Mouse (Mus musculus) MEL (cell line): ENCODE measurements around the gene Nfix. TPM values are rescaled to one million over a fixed set of nuclear protein-coding genes. Genes with fewer than 3 reads are reported as not detected.

Experiments
- DNase-seq: peaks from one replicate; pipeline ENCODE4 v3.0.0; 2011; ENCODE audit warnings: low read depth, low spot score
- H3K27ac ChIP-seq: 2 replicates; pipeline ENCODE4 v1.5.1; 2012; ENCODE audit warnings: low read depth, mild to moderate bottlenecking, control low read depth, low read length, moderate library complexity; ENCODE audit not compliant: control insufficient read depth
- H3K27me3 ChIP-seq, 2 experiments: fragments of 150-350 bp in 1 of 2; sonication (generic) in 1 of 2; 2 replicates each; pipeline ENCODE4 v1.6.1; 2012; ENCODE audit warnings: low read length in 2 of 2, mild to moderate bottlenecking in 2 of 2, improper control_type of control experiment in 1 of 2, moderate library complexity in 1 of 2; ENCODE audit not compliant: insufficient read depth in 2 of 2, control insufficient read depth in 1 of 2
- H3K36me3 ChIP-seq, 2 experiments: 2 replicates each; pipeline ENCODE4 v1.6.1; 2012 to 2014; ENCODE audit warnings: low read length in 2 of 2, improper control_type of control experiment in 1 of 2, inconsistent platforms in 1 of 2, mild to moderate bottlenecking in 1 of 2; ENCODE audit not compliant: insufficient read depth in 2 of 2, control insufficient read depth in 1 of 2
- H3K4me1 ChIP-seq, 2 experiments: fragments of 150-350 bp in 1 of 2; sonication (generic) in 1 of 2; 2 replicates each; pipeline ENCODE4 v1.6.1; 2012; ENCODE audit warnings: low read length in 2 of 2, improper control_type of control experiment in 1 of 2, mild to moderate bottlenecking in 1 of 2; ENCODE audit not compliant: insufficient read depth in 2 of 2, control insufficient read depth in 1 of 2
- H3K4me3 ChIP-seq, 2 experiments: fragments of 150-350 bp in 1 of 2; sonication (generic) in 1 of 2; 2 replicates each; pipeline ENCODE4 v1.5.1; 2012; ENCODE audit warnings: low read depth in 2 of 2, low read length in 2 of 2, mild to moderate bottlenecking in 2 of 2, moderate library complexity in 2 of 2, control low read depth in 1 of 2, improper control_type of control experiment in 1 of 2; ENCODE audit not compliant: control insufficient read depth in 1 of 2, insufficient read depth in 1 of 2
- H3K79me2 ChIP-seq: 2 replicates; pipeline ENCODE4 v1.6.1; 2012; ENCODE audit warnings: mild to moderate bottlenecking, low read length, moderate library complexity; ENCODE audit not compliant: control insufficient read depth, poor library complexity, insufficient read depth
- H3K9ac ChIP-seq: 2 replicates; pipeline ENCODE4 v1.6.1; 2012; ENCODE audit warnings: low read depth, mild to moderate bottlenecking, control low read depth, low read length, moderate library complexity; ENCODE audit not compliant: control insufficient read depth, poor library complexity, severe bottlenecking
- H3K9me3 ChIP-seq: fragments of 150-350 bp; sonication (generic); replicated peaks from 2 replicates; pipeline ENCODE4 v1.6.1; 2012; ENCODE audit warnings: mild to moderate bottlenecking, low read length, improper control_type of control experiment, moderate library complexity; ENCODE audit not compliant: insufficient read depth
- CHD2 ChIP-seq: IDR thresholded peaks from 2 replicates; pipeline ENCODE4 v1.6.1; 2011; ENCODE audit warnings: low read length, improper control_type of control experiment
- CTCF ChIP-seq, 3 experiments: IDR thresholded peaks in 2 of 3; conservative IDR thresholded peaks in 1 of 3; 2 replicates each; pipeline ENCODE4 v1.5.1; 2011 to 2012; ENCODE audit warnings: low read length in 3 of 3, low read depth in 2 of 3, mild to moderate bottlenecking in 2 of 3, improper control_type of control experiment in 1 of 3, inconsistent platforms in 1 of 3, mixed read lengths in 1 of 3, moderate library complexity in 1 of 3; ENCODE audit not compliant: control insufficient read depth in 1 of 3, insufficient read depth in 1 of 3, poor library complexity in 1 of 3, severe bottlenecking in 1 of 3
- E2F4 ChIP-seq: IDR thresholded peaks from 2 replicates; pipeline ENCODE4 v1.6.1; 2011; ENCODE audit warnings: low read depth, low read length, improper control_type of control experiment, borderline replicate concordance
- GABPA ChIP-seq: IDR thresholded peaks from 2 replicates; pipeline ENCODE4 v1.6.1; 2012; ENCODE audit warnings: low read depth, mild to moderate bottlenecking, inconsistent platforms, low read length, improper control_type of control experiment, moderate library complexity
- HCFC1 ChIP-seq: IDR thresholded peaks from 2 replicates; pipeline ENCODE4 v1.6.1; 2012; ENCODE audit warnings: low read depth, mild to moderate bottlenecking, inconsistent platforms, low read length, improper control_type of control experiment, moderate library complexity
- JUND ChIP-seq: IDR thresholded peaks from 2 replicates; pipeline ENCODE4 v1.6.1; 2011; ENCODE audit warnings: low read depth, mild to moderate bottlenecking, improper control_type of control experiment, low read length
- KAT2A ChIP-seq: conservative IDR thresholded peaks from 2 replicates; pipeline ENCODE4 v1.6.1; 2012; ENCODE audit warnings: low read depth, low read length, improper control_type of control experiment, inconsistent platforms
- MAX ChIP-seq: IDR thresholded peaks from 2 replicates; pipeline ENCODE4 v1.6.1; 2011; ENCODE audit warnings: low read length, improper control_type of control experiment
- MYB ChIP-seq: IDR thresholded peaks from 2 replicates; pipeline ENCODE4 v1.6.1; 2011; ENCODE audit warnings: mild to moderate bottlenecking, low read depth, low read length, improper control_type of control experiment
- MYC ChIP-seq: IDR thresholded peaks from 2 replicates; pipeline ENCODE4 v1.6.1; 2011; ENCODE audit warnings: low read depth, mild to moderate bottlenecking, low read length, improper control_type of control experiment, moderate library complexity
- NELFE ChIP-seq: IDR thresholded peaks from 2 replicates; pipeline ENCODE4 v1.6.1; 2011; ENCODE audit warnings: low read depth, low read length, improper control_type of control experiment
- POLR2A ChIP-seq, 2 experiments: IDR thresholded peaks; 2 replicates each; pipeline ENCODE4 v1.6.1; 2011 to 2012; ENCODE audit warnings: low read length in 2 of 2, mild to moderate bottlenecking in 2 of 2, control low read depth in 1 of 2, improper control_type of control experiment in 1 of 2, low read depth in 1 of 2, moderate library complexity in 1 of 2; ENCODE audit not compliant: control insufficient read depth in 1 of 2, insufficient read depth in 1 of 2, poor library complexity in 1 of 2
- POLR2AphosphoS5 ChIP-seq: IDR thresholded peaks from 2 replicates; pipeline ENCODE4 v1.6.1; 2012; ENCODE audit warnings: low read depth, borderline replicate concordance, mild to moderate bottlenecking, inconsistent platforms, low read length, moderate library complexity, mixed read lengths
- RAD21 ChIP-seq: IDR thresholded peaks from 2 replicates; pipeline ENCODE4 v1.6.1; 2011; ENCODE audit warnings: mild to moderate bottlenecking, low read depth, low read length, improper control_type of control experiment
- RCOR1 ChIP-seq: IDR thresholded peaks from 2 replicates; pipeline ENCODE4 v1.6.1; 2012; ENCODE audit warnings: low read depth, mild to moderate bottlenecking, inconsistent platforms, low read length, improper control_type of control experiment
- SMC3 ChIP-seq: IDR thresholded peaks from 2 replicates; pipeline ENCODE4 v1.6.1; 2011; ENCODE audit warnings: low read depth, low read length, improper control_type of control experiment
- TAL1 ChIP-seq: IDR thresholded peaks from 2 replicates; pipeline ENCODE4 v1.6.1; 2012; ENCODE audit warnings: mild to moderate bottlenecking, inconsistent platforms, low read length, moderate library complexity, mixed read lengths
- TCF12 ChIP-seq: IDR thresholded peaks from 2 replicates; pipeline ENCODE4 v1.6.1; 2014; ENCODE audit warnings: low read depth, mild to moderate bottlenecking, inconsistent platforms, low read length, improper control_type of control experiment, moderate library complexity
- USF1 ChIP-seq: IDR thresholded peaks from 2 replicates; pipeline ENCODE4 v1.6.1; 2014; ENCODE audit warnings: low read depth, mild to moderate bottlenecking, inconsistent platforms, low read length, improper control_type of control experiment, moderate library complexity
- USF2 ChIP-seq, 2 experiments: IDR thresholded peaks; 2 replicates each; pipeline ENCODE4 v1.6.1; 2011 to 2012; ENCODE audit warnings: improper control_type of control experiment in 2 of 2, low read length in 2 of 2, borderline replicate concordance in 1 of 2, inconsistent platforms in 1 of 2, low read depth in 1 of 2, mild to moderate bottlenecking in 1 of 2; ENCODE audit not compliant: insufficient read depth in 1 of 2
- ZKSCAN1 ChIP-seq: IDR thresholded peaks from 2 replicates; pipeline ENCODE4 v1.6.1; 2012; ENCODE audit warnings: low read depth, mild to moderate bottlenecking, inconsistent platforms, low read length, improper control_type of control experiment, moderate library complexity
- polyA plus RNA-seq, 2 experiments: library from polyadenylated mRNA; stranded (reverse) in 1 of 2; unstranded in 1 of 2; fragments of >175 nt in 1 of 2; fragments of >200 nt in 1 of 2; gene quantifications; 2 replicates each; pipeline versions ENCODE4 v1.2.1 to v1.2.4; 2012; ENCODE audit warnings: low replicate concordance in 2 of 2, low read depth in 1 of 2; ENCODE audit not compliant: insufficient read length in 2 of 2, insufficient read depth in 1 of 2, missing spikeins in 1 of 2
- total RNA-seq: library from RNA; depleted of rRNA; stranded (reverse); fragments of 300-350 nt; gene quantifications from 2 replicates; pipeline ENCODE4 v1.2.3, GENCODE M21; 2012

Gene Nfix
- total and polyA plus RNA-seq, 3 experiments, result 14.4 to 29.1 TPM; not detected in 1

DNA sequence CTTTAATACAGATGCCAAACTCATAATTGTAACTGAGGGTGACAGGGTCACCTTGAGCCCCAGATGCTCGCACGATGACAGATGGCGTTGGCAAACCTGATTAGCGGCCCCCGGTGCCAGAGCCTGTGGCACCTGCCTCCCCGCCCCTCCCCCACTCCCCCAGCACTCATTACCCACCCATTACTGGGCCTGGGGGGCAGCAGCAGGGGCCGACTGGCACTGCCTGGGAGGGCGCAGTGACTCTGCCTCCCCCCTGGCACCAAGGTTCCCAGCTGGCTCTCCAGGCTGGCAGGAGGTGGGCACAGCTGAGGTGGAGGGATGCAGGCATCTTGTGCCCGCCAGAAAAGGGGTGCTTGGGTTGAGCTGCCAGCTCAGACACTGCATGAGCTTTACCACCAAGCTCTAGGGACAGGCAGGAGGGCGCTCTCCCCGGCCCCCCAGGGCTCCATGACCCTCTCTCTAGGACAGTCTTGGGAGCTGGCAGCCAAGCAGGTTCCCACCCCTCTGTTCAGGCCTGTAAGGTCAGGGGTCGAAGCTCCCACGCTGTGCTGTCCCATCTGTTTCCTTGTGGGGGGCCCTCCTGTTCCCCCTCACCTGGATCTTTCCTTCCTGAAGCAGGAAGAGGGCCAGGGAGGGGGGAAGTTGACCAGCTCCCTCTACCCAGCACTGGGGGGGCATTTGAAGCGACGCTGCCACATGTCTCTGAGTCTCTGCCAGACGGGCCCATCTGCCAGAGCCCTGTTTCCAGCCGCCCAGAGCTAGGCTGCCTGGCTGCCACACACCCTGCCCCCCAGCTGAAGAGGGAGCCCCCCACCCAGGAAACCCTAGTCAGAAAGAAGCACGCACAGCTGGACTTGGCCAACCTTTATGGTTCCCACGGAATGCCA lies 14.7 kb upstream of the Nfix start:
- DNase-seq, result no peak
- Histone ChIP-seq H3K9me3 (no peaks in the 10 kb centered on the region), H3K27ac (no peak overlapping the region), H3K9ac (no peak overlapping the region), H3K79me2 (no peaks in the 10 kb centered on the region), H3K4me1 (peaks cover 0 to 5% of the 10 kb centered on the region in 2 experiments; a peak in 3 of 4 replicates), H3K4me3 (no peak overlapping the region), H3K27me3 (no peaks in the 10 kb centered on the region), H3K36me3 (peaks cover 0 to 2% of the 10 kb centered on the region in 2 experiments; a peak in 1 of 4 replicates)
- TF ChIP-seq SMC3 (no peak), CTCF (IDR thresholded peaks at IDR 0.05 in 2 of 3, conservative IDR thresholded peaks at IDR 0.05 in 1 of 3; ENCODE audit: control insufficient read depth in 1 of 3, insufficient read depth in 1 of 3, low read depth in 2 of 3, low read length in 3 of 3, poor library complexity in 1 of 3, severe bottlenecking in 1 of 3) (no peak), MYB (no peak), TAL1 (no peak), KAT2A (no peak), POLR2A (IDR thresholded peaks at IDR 0.05; ENCODE audit: control insufficient read depth in 1 of 2, insufficient read depth in 1 of 2, low read depth in 1 of 2, low read length in 2 of 2, poor library complexity in 1 of 2) (no peak), CHD2 (no peak), POLR2AphosphoS5 (no peak), GABPA (no peak), HCFC1 (no peak), E2F4 (no peak)

DNA sequence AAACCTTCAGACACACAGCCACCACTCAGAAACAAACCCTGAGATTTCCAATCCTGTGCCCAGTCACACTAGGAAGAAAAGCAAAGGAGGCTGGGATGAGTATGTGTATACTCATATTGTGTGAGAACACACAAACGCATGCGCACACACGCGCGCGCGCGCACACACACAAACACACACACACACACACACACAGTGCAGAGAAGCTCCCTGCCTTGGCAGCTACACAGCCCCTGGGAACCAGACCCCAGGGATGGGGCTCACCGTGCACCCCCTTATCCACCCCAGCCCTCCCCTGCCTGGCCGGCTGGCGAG lies 14.1 kb upstream of the Nfix start:
- H3K9ac ChIP-seq, result no peak overlapping the region
- TF ChIP-seq RCOR1 (no peak), TAL1 (no peak), USF2 (IDR thresholded peaks at IDR 0.05; ENCODE audit: borderline replicate concordance in 1 of 2, insufficient read depth in 1 of 2, low read depth in 1 of 2, low read length in 2 of 2) (no peak), JUND (no peak), TCF12 (no peak), ZKSCAN1 (no peak), CHD2 (no peak), MAX (no peak), CTCF (IDR thresholded peaks at IDR 0.05 in 2 of 3, conservative IDR thresholded peaks at IDR 0.05 in 1 of 3; ENCODE audit: control insufficient read depth in 1 of 3, insufficient read depth in 1 of 3, low read depth in 2 of 3, low read length in 3 of 3, poor library complexity in 1 of 3, severe bottlenecking in 1 of 3) (no peak), NELFE (no peak), MYC (no peak), USF1 (no peak), RAD21 (no peak), POLR2AphosphoS5 (no peak)
- H3K4me1 ChIP-seq, result peaks cover 0 to 5% of the 10 kb centered on the region in 2 experiments; a peak in 3 of 4 replicates
- no peak overlapping the region for H3K4me3 ChIP-seq
- DNase-seq, result no peak
- no peaks in the 10 kb centered on the region for H3K27me3 ChIP-seq
- peaks cover 0 to 2% of the 10 kb centered on the region in 2 experiments; a peak in 1 of 4 replicates for H3K36me3 ChIP-seq
- no peak overlapping the region for H3K27ac ChIP-seq
- no peaks in the 10 kb centered on the region for H3K9me3 ChIP-seq
- H3K79me2 ChIP-seq, result no peaks in the 10 kb centered on the region
